Comparison of ENCODE assay signal across 9 mouse cellular contexts in the genomic region with DNA sequence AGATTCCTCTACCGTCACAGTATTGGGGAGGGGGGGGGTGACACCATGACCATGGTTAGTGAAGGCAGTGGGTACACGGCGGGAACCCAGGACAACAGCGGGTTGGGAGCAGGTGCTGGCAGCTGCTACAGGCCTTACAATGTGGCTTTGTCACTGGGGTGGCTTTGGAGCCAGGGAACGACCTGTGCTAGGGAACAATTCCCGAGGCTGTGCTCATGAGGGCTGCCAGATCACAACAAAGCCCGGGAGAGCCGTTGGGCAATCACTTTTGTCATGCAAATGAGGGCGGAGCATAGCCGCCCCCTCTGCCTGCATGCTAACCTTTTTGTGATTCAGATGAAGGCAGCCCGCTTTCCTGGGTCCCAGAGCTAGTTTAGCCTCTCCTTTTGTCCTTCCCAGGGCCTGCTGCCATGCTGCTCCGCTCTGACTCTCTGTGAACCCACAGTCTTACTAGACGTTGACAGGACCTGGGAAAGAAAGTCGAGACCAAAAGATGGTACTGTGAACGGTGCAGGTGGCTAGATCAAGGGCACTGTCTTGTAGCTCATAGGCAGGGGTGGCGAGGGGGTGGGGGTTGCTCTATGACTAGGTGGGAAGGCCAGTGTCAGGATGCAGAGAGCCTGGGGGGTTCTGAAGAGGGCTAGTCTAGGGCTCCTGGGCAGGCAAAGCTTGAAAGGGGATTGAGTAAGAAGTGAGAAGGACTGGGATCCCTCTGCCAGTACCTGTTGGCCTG. TPM values are rescaled to one million over a fixed set of nuclear protein-coding genes. Genes with fewer than 3 reads are reported as not detected.
DNase-seq lines count a peak whose midpoint lies in the region; ATAC-seq lines count a peak whose summit lies in the region.
"Had no signal": no experiment of that assay in that cellular context is flagged by ENCODE, and none has a peak within 500 bp of the region (broad histone marks: within the 10 kb centered on the region; RNA-seq: fewer than 3 reads in every experiment).

No protein-coding gene starts in this region.

- H3K27ac ChIP-seq in heart, embryonic 15.5 days: no peak overlapping the region; the same call in 1 of the 2 replicates
- peak overlapping the region; percentile 66 for H3K27ac ChIP-seq in hindbrain, embryonic 15.5 days (replicated peaks)
- H3K27ac ChIP-seq in lung, embryonic 15.5 days: no peak overlapping the region

- no peaks in the 10 kb centered on the region for H3K27me3 ChIP-seq in heart, embryonic 15.5 days
- no peaks in the 10 kb centered on the region for H3K27me3 ChIP-seq in hindbrain, embryonic 15.5 days
- no peaks in the 10 kb centered on the region for H3K27me3 ChIP-seq in lung, embryonic 15.5 days

- no peak overlapping the region for H3K9ac ChIP-seq in heart, embryonic 15.5 days
- H3K9ac ChIP-seq in hindbrain, embryonic 15.5 days: no peak overlapping the region
- H3K9ac ChIP-seq in lung, embryonic 15.5 days: no peak overlapping the region

- no peaks in the 10 kb centered on the region for H3K36me3 ChIP-seq in heart, embryonic 15.5 days
- no peaks in the 10 kb centered on the region for H3K36me3 ChIP-seq in hindbrain, embryonic 15.5 days
- H3K36me3 ChIP-seq in lung, embryonic 15.5 days: no peaks in the 10 kb centered on the region

- 0 out of 2 replicates have a peak, but pooled peaks have one; percentile 29 for ATAC-seq in heart, embryonic 15.5 days (replicated peaks; ENCODE audit: insufficient number of reproducible peaks, insufficient read depth, low FRiP score, low read depth)
- peak; percentile 81 for ATAC-seq in hindbrain, embryonic 15.5 days (ENCODE audit: low FRiP score, low read depth)
- ATAC-seq in lung, embryonic 15.5 days (ENCODE audit: borderline replicate concordance, extremely low read depth, low FRiP score, low TSS enrichment): 0 out of 2 replicates have a peak, but pooled peaks have one; percentile 4

- 37% methylated on average over 16 of the region's 16 CpGs for WGBS in heart, embryonic 15.5 days
- WGBS in hindbrain, embryonic 15.5 days: 8% methylated on average over 16 of the region's 16 CpGs
- 28% methylated on average over 16 of the region's 16 CpGs for WGBS in lung, embryonic 15.5 days

- H3K4me1 ChIP-seq in heart, embryonic 15.5 days (replicated peaks): peaks cover 13% of the 10 kb centered on the region
- peaks cover 29% of the 10 kb centered on the region for H3K4me1 ChIP-seq in hindbrain, embryonic 15.5 days (replicated peaks)
- no peaks in the 10 kb centered on the region for H3K4me1 ChIP-seq in lung, embryonic 15.5 days

- H3K9me3 ChIP-seq in heart, embryonic 15.5 days (replicated peaks): no peaks in the 10 kb centered on the region
- H3K9me3 ChIP-seq in hindbrain, embryonic 15.5 days: no peaks in the 10 kb centered on the region
- no peaks in the 10 kb centered on the region for H3K9me3 ChIP-seq in lung, embryonic 15.5 days

- DNase-seq in heart, adult 18-20 months: no peak
- peak; percentile 86 for DNase-seq in embryo, embryonic 11 days
- peak; percentile 32 for DNase-seq in right cerebral cortex, postnatal 4 days
- DNase-seq in spleen, postnatal 36 days (ENCODE audit: low spot score in 2 of 2): no peak
- no peak for DNase-seq in B cell, adult 2 months

- H3K4me3 ChIP-seq in heart, embryonic 15.5 days: no peak overlapping the region
- no peak overlapping the region for H3K4me3 ChIP-seq in hindbrain, embryonic 15.5 days
- no peak overlapping the region for H3K4me3 ChIP-seq in lung, embryonic 15.5 days

- no peak overlapping the region for H3K4me2 ChIP-seq in heart, embryonic 15.5 days
- H3K4me2 ChIP-seq in hindbrain, embryonic 15.5 days: no peak overlapping the region
- H3K4me2 ChIP-seq in lung, embryonic 15.5 days: no peak overlapping the region

RNA-seq across cellular contexts. Expression of gene Klf13, which starts 18.4 kb away (rescaled TPM):
- 23.4 and 25.6 TPM in 2 replicates for polyA plus RNA-seq in heart, embryonic 15.5 days (2015; fragmentation: Nextera tagmentation; extraction: Ambion mirVana)
- 10 to 100 TPM; 42.9 to 59.3 TPM for total RNA-seq in heart, adult 18-20 months (2021)
- polyA plus RNA-seq in hindbrain, embryonic 15.5 days (2015; fragmentation: Nextera tagmentation; extraction: Ambion mirVana): 24.7 and 26.8 TPM in 2 replicates
- polyA plus RNA-seq in lung, embryonic 15.5 days (2015; fragmentation: Nextera tagmentation; extraction: Ambion mirVana): 34.4 and 35.1 TPM in 2 replicates

RNA-seq across cellular contexts. Expression of gene E030018B13Rik, which starts 40.5 kb away (rescaled TPM):
- polyA plus RNA-seq in heart, embryonic 15.5 days (2015; fragmentation: Nextera tagmentation; extraction: Ambion mirVana): 0.14 and 0.20 TPM in 2 replicates
- not detected for total RNA-seq in heart, adult 18-20 months (2021)
- polyA plus RNA-seq in hindbrain, embryonic 15.5 days (2015; fragmentation: Nextera tagmentation; extraction: Ambion mirVana): not detected in 2 replicates
- polyA plus RNA-seq in lung, embryonic 15.5 days (2015; fragmentation: Nextera tagmentation; extraction: Ambion mirVana): 0.15 and 0.26 TPM in 2 replicates
- polyA plus RNA-seq: large intestine, adult 2 months had no signal

Comparison
In these comparisons a context has a peak if more than half of its experiments do, and no peak if none do; other contexts are left out.
1. ATAC-seq: peak in every context shown above with its lines; median percentile 81 in hindbrain, embryonic 15.5 days; 29 in heart, embryonic 15.5 days; 4 in lung, embryonic 15.5 days.
2. DNase-seq: peak in embryo, embryonic 11 days (single experiment) and right cerebral cortex, postnatal 4 days (single experiment); none in heart, adult 18-20 months (0 of 2), spleen, postnatal 36 days (0 of 2) and B cell, adult 2 months (0 of 2).